Mouse (Mus musculus) spleen, adult 2 months (tissue): ENCODE results near the gene Cd55b. TPM values are rescaled to one million over a fixed set of nuclear protein-coding genes. Genes with fewer than 3 reads are reported as not detected.
"Not testable (repeated sequence)": the region's sequence is repeated elsewhere in the genome, so short reads cannot be mapped to it uniquely, and the experiment has no call there.

Source experiments
- DNase-seq, 2 experiments: peaks; one replicate each; pipeline versions ENCODE4 v3.0.0 to v3.0.0-alpha.2; 2012 to 2021; ENCODE audit warnings: low spot score in 2 of 2, low read depth in 1 of 2
- H3K27ac ChIP-seq: fragments of 200-500 bp; 2 replicates; pipeline ENCODE4 v1.5.1; 2012; ENCODE audit warnings: low read length, inconsistent platforms; ENCODE audit not compliant: insufficient read depth
- H3K27me3 ChIP-seq: fragments of 200-500 bp; 2 replicates; pipeline ENCODE4 v1.6.1; 2012; ENCODE audit warnings: mild to moderate bottlenecking, moderate library complexity, low read length, inconsistent platforms; ENCODE audit not compliant: control insufficient read depth, insufficient read depth
- H3K36me3 ChIP-seq: fragments of 200-500 bp; 2 replicates; pipeline ENCODE4 v1.6.1; 2012; ENCODE audit warnings: mild to moderate bottlenecking, low read length, inconsistent platforms; ENCODE audit not compliant: control insufficient read depth, insufficient read depth
- H3K4me1 ChIP-seq: fragments of 200-500 bp; 2 replicates; pipeline ENCODE4 v1.6.1; 2011; ENCODE audit warnings: inconsistent platforms; ENCODE audit not compliant: control insufficient read depth, insufficient read depth, insufficient read length
- H3K4me3 ChIP-seq: fragments of 200-500 bp; 2 replicates; pipeline ENCODE4 v1.5.1; 2011; ENCODE audit warnings: mild to moderate bottlenecking, inconsistent platforms; ENCODE audit not compliant: insufficient read depth, insufficient read length; ENCODE audit errors: extremely low read depth
- CTCF ChIP-seq: fragments of 200-500 bp; IDR thresholded peaks from 2 replicates; pipeline ENCODE4 v1.5.1; 2011; ENCODE audit warnings: mild to moderate bottlenecking, inconsistent platforms; ENCODE audit not compliant: insufficient read depth, insufficient read length, insufficient replicate concordance; ENCODE audit errors: extremely low read depth
- POLR2A ChIP-seq: fragments of 200-500 bp; IDR thresholded peaks from 2 replicates; pipeline ENCODE4 v1.6.1; 2011; ENCODE audit warnings: low read depth, low read length, inconsistent platforms
- WGBS: fragments of 180-500 bp; shearing (Covaris S2); methylation state at CpG from one replicate; pipeline ENCODE4 v1.1.7; 2018; 5-methylcytosine and 5-hydroxymethylcytosine counted together
- polyA plus RNA-seq: library from polyadenylated mRNA; depleted of rRNA; stranded (reverse); fragments of >200 nt; gene quantifications from 2 replicates; pipeline ENCODE4 v1.2.3, GENCODE M21; 2012

The Cd55b gene
- polyA plus RNA-seq, 1 experiment, result not detected

- H3K4me3 ChIP-seq, result no peak overlapping the region
- no peak for DNase-seq
- no peaks in the 10 kb centered on the region for H3K27me3 ChIP-seq
- H3K27ac ChIP-seq, result no peak overlapping the region
- H3K4me1 ChIP-seq, result no peaks in the 10 kb centered on the region; the same call in 1 of the 2 replicates
- H3K36me3 ChIP-seq, result peaks cover 3% of the 10 kb centered on the region; the same call in 1 of the 2 replicates
- 72% methylated on average over 4 of the region's 4 CpGs for WGBS
- TF ChIP-seq POLR2A, result no peak
- no peak for TF ChIP-seq CTCF
Measured at GRCm38 (mm10) chr1:130430920-130431319, 8.1 kb upstream of the Cd55b start.

- not testable (repeated sequence) for DNase-seq, H3K4me3 ChIP-seq, H3K27ac ChIP-seq, H3K27me3 ChIP-seq, H3K4me1 ChIP-seq, H3K36me3 ChIP-seq
Measured at GRCm38 (mm10) chr1:130428667-130429066, 5.9 kb upstream of the Cd55b start.

GRCm38 (mm10) chr1:130427175-130427853 lies 4.5 kb upstream of the Cd55b start:
- not testable (repeated sequence) for H3K27ac ChIP-seq

GRCm38 (mm10) chr1:130422033-130422432 lies 776 bp downstream of the Cd55b start:
- not testable (repeated sequence) for H3K4me1 ChIP-seq, H3K27ac ChIP-seq, DNase-seq, H3K4me3 ChIP-seq, H3K36me3 ChIP-seq, H3K27me3 ChIP-seq
- no CpG with 5 or more reads among the region's 6 CpGs for WGBS

More at GRCm38 (mm10) chr1:130427175-130427853, 4.5 kb upstream of the Cd55b start:
- H3K4me1 ChIP-seq, H3K27me3 ChIP-seq, H3K36me3 ChIP-seq, DNase-seq, H3K4me3 ChIP-seq: not testable (repeated sequence)
- WGBS, result 84% methylated on average over 3 of the region's 3 CpGs

GRCm38 (mm10) chr1:130397109-130397508 lies 25.7 kb downstream of the Cd55b start:
- not testable (repeated sequence) for H3K27ac ChIP-seq, H3K4me3 ChIP-seq, H3K4me1 ChIP-seq, H3K27me3 ChIP-seq, H3K36me3 ChIP-seq, DNase-seq

- not testable (repeated sequence) for H3K36me3 ChIP-seq, DNase-seq, H3K27ac ChIP-seq, H3K4me3 ChIP-seq, H3K4me1 ChIP-seq, H3K27me3 ChIP-seq
Measured at GRCm38 (mm10) chr1:130387282-130387681, 35.5 kb downstream of the Cd55b start.

GRCm38 (mm10) chr1:130377726-130378429 lies 44.9 kb downstream of the Cd55b start:
- Histone ChIP-seq H3K4me1 (no peaks in the 10 kb centered on the region), H3K27ac (no peak overlapping the region), H3K4me3 (no peak overlapping the region), H3K36me3 (no peaks in the 10 kb centered on the region), H3K27me3 (no peaks in the 10 kb centered on the region)
- 83% methylated on average over 14 of the region's 14 CpGs for WGBS
- TF ChIP-seq POLR2A, result no peak
- TF ChIP-seq CTCF, result no peak
- no peak for DNase-seq
